Mouse (Mus musculus): Measurements from ENCODE around the gene Cercam.

DNA sequence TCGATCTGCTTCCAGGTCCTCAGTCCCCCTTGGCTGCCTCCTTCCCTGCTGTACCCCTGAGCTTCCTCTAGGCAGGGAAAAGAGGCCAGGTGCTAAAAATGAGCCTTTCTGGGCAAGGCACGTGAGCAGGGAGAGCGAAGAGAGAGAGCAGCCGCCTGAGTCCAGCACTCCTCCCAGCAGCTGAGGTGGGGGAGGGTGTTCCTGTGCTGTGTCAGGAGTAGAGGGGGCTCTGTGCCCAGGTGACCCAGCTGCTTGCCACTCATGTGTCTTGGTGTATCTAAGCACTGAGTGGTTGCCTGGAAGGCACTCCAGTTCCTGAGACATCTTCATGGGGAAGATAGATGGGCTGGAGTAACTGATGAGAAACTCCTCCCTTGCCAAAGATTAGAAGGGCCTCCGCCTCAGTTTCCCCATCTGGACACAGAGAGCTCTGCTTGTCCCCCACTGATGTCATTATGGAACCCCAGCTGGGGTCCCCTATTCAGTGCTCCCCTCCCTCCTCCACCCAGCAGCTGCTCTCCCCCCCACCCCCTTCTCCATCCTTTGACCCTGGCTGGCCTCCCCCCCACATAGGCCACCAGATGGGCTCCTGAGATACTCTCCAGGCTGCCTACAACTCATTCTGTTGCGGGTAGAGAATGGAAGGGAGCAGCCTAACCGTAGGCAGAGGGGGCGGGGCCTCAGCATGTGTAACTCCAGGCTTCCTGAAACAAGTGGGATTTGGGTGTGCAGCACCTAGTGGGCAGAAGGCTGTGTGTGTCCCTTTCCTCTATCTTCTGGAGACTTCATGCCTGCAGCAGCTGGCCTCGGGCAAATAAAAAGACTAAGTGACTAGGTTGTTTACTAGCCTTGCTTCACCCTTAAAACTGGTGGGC lies 25.5 kb upstream of the Cercam start:
- TF ChIP-seq POLR2A (IDR thresholded peaks at IDR 0.05; ENCODE audit: low read depth, low read length) (no peak), CTCF (IDR thresholded peaks at IDR 0.05; ENCODE audit: borderline replicate concordance, insufficient read depth, low read length) (no peak)

Data from embryonic fibroblast, embryonic 13.5 days (primary cell).